21 mouse cellular contexts compared by ENCODE assay signal in genomic region chr7:29302641-29303040, GRCm38 (mm10). TPM values are rescaled to one million over a fixed set of nuclear protein-coding genes. Genes with fewer than 3 reads are reported as not detected.
"Had no signal": no experiment of that assay in that cellular context is flagged by ENCODE, and none has a peak within 500 bp of the region (broad histone marks: within the 10 kb centered on the region; RNA-seq: fewer than 3 reads in every experiment).

No protein-coding gene starts in this region.

- DNase-seq: left cerebral cortex, postnatal 4 days; liver; liver, embryonic 13.5 days; liver, postnatal 0 days; lung, adult 18-20 months; lung, adult 2 months; lung, embryonic 14.5 days; lung, postnatal 10 days; lung, postnatal 14 days; lung, postnatal 36 days; lung, postnatal 4 days; midbrain, embryonic 14.5 days had no signal

RNA-seq across cellular contexts. Expression of gene Dpf1, which starts 1.1 kb away (rescaled TPM):
- total RNA-seq: liver, adult 2 months; megakaryocyte, adult 5-6 weeks; monocyte, adult 5-6 weeks had no signal

RNA-seq across cellular contexts. Expression of gene Ppp1r14a, which starts 13.5 kb away (rescaled TPM):
- total RNA-seq: megakaryocyte, adult 5-6 weeks; megakaryocyte-erythroid progenitor cell, adult 5-6 weeks; monocyte, adult 5-6 weeks had no signal

RNA-seq across cellular contexts. Expression of gene 2200002D01Rik, which starts 54.4 kb away (rescaled TPM):
- total RNA-seq: left cerebral cortex, postnatal 10 days; left cerebral cortex, postnatal 14 days; left cerebral cortex, postnatal 25 days; left cerebral cortex, postnatal 36 days; midbrain, postnatal 0 days; monocyte, adult 5-6 weeks had no signal
